Mouse (Mus musculus) midbrain, embryonic 11.5 days (tissue): ENCODE data around the gene Gdnf. TPM values are rescaled to one million over a fixed set of nuclear protein-coding genes. Genes with fewer than 3 reads are reported as not detected.

Experiments used
- ATAC-seq: fragments of 200-750 bp; cut with Nextera tagmentation; 2 replicates; pipeline ENCODE4 v1.8.0; 2017; ENCODE audit warnings: moderate TSS enrichment, moderate library complexity; ENCODE audit not compliant: low FRiP score
- DNase-seq: peaks from one replicate; pipeline ENCODE4 v3.0.0; 2015; ENCODE audit warnings: low spot score; ENCODE audit errors: missing footprints
- H3K27ac ChIP-seq: fragments of 300-500 bp; sonication (generic); 2 replicates; pipeline ENCODE4 v1.5.1; 2014; ENCODE audit warnings: low read depth, low read length
- H3K27me3 ChIP-seq: fragments of 300-500 bp; sonication (generic); 2 replicates; pipeline ENCODE4 v1.6.1; 2014; ENCODE audit warnings: mild to moderate bottlenecking, low read length, moderate library complexity, mixed read lengths; ENCODE audit not compliant: control insufficient read depth, insufficient read depth
- H3K36me3 ChIP-seq: fragments of 300-500 bp; sonication (generic); 2 replicates; pipeline ENCODE4 v1.6.1; 2014; ENCODE audit warnings: mild to moderate bottlenecking, low read length, moderate library complexity, mixed read lengths; ENCODE audit not compliant: control insufficient read depth, insufficient read depth
- H3K4me1 ChIP-seq: fragments of 300-500 bp; sonication (generic); 2 replicates; pipeline ENCODE4 v1.6.1; 2014; ENCODE audit warnings: low read length; ENCODE audit not compliant: control insufficient read depth, insufficient read depth
- H3K4me2 ChIP-seq: fragments of 300-500 bp; sonication (generic); 2 replicates; pipeline ENCODE4 v1.6.1; 2014; ENCODE audit warnings: mild to moderate bottlenecking, moderate library complexity
- H3K4me3 ChIP-seq: fragments of 300-500 bp; sonication (generic); 2 replicates; pipeline ENCODE4 v1.5.1; 2014; ENCODE audit warnings: low read depth, low read length
- H3K9ac ChIP-seq: fragments of 300-500 bp; sonication (generic); 2 replicates; pipeline ENCODE4 v1.6.1; 2014; ENCODE audit warnings: low read length
- H3K9me3 ChIP-seq: fragments of 300-500 bp; sonication (generic); 2 replicates; pipeline ENCODE4 v1.6.1; 2016; ENCODE audit warnings: low read length; ENCODE audit not compliant: control insufficient read depth
- WGBS: fragments of 180-500 bp; shearing (Covaris S2); extraction: QIAGEN DNeasy Blood & Tissue Kit; methylation state at CpG from one replicate; pipeline ENCODE4 v1.1.7; 2014; 5-methylcytosine and 5-hydroxymethylcytosine counted together
- polyA plus RNA-seq: library from polyadenylated mRNA; unstranded; fragments of >200 nt; fragmentation: Nextera tagmentation; extraction: Ambion mirVana; gene quantifications from 2 replicates; pipeline ENCODE4 v1.2.1, GENCODE M21; 2014

Gdnf gene
- polyA plus RNA-seq, 1 experiment from 2014 or later: 0.46 TPM

DNA sequence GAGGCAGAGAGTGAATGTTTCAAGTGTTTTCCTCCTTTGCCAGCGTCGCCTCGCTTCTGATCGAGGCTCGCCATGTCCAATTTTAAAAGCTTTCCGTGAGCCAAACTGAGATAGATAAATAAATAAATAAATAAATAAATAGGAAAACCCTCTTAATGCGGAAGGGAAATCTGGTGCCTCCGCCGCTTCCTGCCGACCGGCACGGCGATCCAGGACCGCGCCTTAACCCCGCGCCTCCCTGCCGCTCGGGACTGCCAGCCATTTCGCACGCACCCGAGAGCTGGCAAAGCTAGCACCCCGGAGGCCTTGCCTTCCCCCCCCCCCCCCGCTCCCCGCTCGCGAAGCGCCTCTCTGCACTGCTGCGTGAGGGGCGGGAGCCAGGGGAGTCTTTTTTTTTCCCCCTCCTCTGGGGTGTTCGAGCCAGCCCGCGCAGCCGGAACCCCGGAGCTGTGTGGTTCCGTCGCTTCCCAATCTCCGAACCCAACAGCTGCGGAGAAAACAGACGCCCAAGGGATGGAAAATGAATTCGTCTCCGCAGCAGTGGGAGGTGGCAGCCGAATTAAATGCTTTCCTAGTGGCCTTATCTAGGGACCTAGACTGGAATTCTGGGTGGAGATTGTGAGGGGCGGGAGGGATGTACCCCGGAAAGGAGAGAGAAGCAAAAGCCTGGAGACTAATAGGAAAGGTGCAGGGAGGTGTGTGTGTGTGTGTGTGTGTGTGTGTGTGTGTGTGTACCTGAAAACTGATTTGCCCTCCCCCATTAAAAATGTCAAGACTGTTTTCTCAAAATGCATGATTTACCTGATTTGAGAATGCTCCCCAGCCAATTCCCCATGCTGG lies 3.1 kb downstream of the Gdnf start:
- Histone ChIP-seq H3K27ac (no peak overlapping the region), H3K27me3 (peaks cover 83% of the 10 kb centered on the region), H3K9ac (peak overlapping the region; percentile 51), H3K36me3 (no peaks in the 10 kb centered on the region), H3K4me3 (peak overlapping the region; percentile 47), H3K4me2 (peak overlapping the region; percentile 78), H3K9me3 (no peaks in the 10 kb centered on the region), H3K4me1 (peaks cover 15% of the 10 kb centered on the region)
- ATAC-seq (0 out of 2 replicates have a peak, but pooled peaks have one; percentile 23), DNase-seq (peak; percentile 93)
- under 1% methylated on average over 44 of the region's 45 CpGs for WGBS

DNA sequence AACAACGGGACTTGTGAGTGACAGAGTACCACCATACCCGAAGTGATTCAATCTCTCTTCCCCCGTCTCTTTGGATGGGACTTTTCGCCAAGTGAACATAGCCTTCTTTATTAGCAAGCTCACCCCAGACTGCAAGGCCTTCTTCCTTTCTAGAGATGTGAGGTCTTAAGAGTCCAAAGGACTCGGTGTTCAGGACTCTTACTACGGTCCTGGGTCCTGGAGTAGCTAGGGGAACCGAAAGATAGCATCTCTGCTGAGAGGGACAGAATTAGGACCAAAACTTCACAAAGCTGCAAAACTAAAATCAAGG lies 3.7 kb downstream of the Gdnf start:
- Histone ChIP-seq H3K4me1 (peaks cover 15% of the 10 kb centered on the region), H3K27ac (no peak overlapping the region)
- peak; percentile 95 for DNase-seq

DNA sequence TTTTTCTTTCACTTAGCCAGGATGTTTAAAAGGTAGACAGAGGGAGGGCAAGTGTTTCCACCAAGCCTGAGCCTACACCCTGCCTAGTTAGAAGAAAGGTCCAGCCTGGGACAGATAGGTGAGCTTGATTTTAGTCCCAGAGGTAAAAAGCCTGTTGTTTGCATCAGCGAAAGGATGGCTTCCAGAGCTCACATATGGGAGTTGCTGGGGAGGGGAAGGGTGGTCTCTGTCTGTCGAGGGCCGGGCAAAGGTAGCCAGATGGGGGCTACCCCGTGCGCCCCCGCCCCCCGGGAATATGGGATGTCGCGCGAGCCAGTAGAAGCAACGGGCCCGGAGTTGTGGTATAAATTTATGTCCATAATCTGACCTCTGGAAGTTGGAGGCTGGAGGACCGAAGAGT lies 4.3 kb downstream of the Gdnf start:
- 3% methylated on average over 13 of the region's 13 CpGs for WGBS
- Histone ChIP-seq H3K9ac (no peak overlapping the region), H3K27ac (no peak overlapping the region), H3K9me3 (no peaks in the 10 kb centered on the region), H3K4me1 (peaks cover 15% of the 10 kb centered on the region), H3K27me3 (peaks cover 72% of the 10 kb centered on the region), H3K4me2 (peak overlapping the region; percentile 55; the same call in 1 of the 2 replicates), H3K36me3 (no peaks in the 10 kb centered on the region), H3K4me3 (peak overlapping the region; percentile 28)
- ATAC-seq (no peak), DNase-seq (peak; percentile 92)

More for the DNA sequence above, 3.7 kb downstream of the Gdnf start:
- H3K36me3 ChIP-seq: no peaks in the 10 kb centered on the region
- H3K9me3 ChIP-seq: no peaks in the 10 kb centered on the region
- H3K4me3 ChIP-seq: no peak overlapping the region
- H3K9ac ChIP-seq: no peak overlapping the region
- H3K4me2 ChIP-seq: peak overlapping the region; percentile 78; the same call in 1 of the 2 replicates
- no peak for ATAC-seq
- H3K27me3 ChIP-seq: peaks cover 77% of the 10 kb centered on the region
- WGBS: 4% methylated on average over 7 of the region's 7 CpGs

- H3K27ac ChIP-seq: no peak overlapping the region
- peak overlapping the region; percentile 55 for H3K4me2 ChIP-seq
- H3K27me3 ChIP-seq: peaks cover 66% of the 10 kb centered on the region
- no peaks in the 10 kb centered on the region for H3K36me3 ChIP-seq
- under 1% methylated on average over 35 of the region's 36 CpGs for WGBS
- H3K4me1 ChIP-seq: peaks cover 15% of the 10 kb centered on the region
- DNase-seq (peak; percentile 93), ATAC-seq (0 out of 2 replicates have a peak, but pooled peaks have one; percentile 20)
- peak overlapping the region; percentile 28 for H3K4me3 ChIP-seq
- peak overlapping the region; percentile 43 for H3K9ac ChIP-seq
- no peaks in the 10 kb centered on the region for H3K9me3 ChIP-seq
These were observed 4.9 kb downstream of the Gdnf start for GRCm38 (mm10) chr15:7815521-7815944.

DNA sequence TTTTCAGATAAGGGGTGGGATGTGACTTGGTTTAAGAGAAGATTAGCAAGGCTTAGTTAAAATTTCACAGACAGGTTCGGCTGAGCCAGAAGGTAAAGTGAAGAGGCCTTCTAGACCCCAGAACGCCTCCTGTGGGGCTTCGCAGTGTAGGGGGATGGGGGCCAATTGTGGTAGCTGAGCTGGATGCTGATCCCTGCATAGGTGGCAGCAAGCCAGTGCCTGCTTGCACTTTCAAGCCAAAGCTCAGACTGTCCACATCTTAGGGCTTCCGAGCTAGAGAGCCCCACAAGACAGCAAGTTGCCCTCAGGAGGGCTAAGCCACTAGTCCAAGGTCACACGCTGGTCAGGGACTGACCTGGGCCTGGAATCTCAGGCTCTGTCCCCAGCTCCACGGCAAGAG lies 13.2 kb downstream of the Gdnf start:
- WGBS: 68% methylated on average over 6 of the region's 6 CpGs
- ATAC-seq (no peak), DNase-seq (peak; percentile 59)
- Histone ChIP-seq H3K4me1 (no peaks in the 10 kb centered on the region), H3K4me2 (no peak overlapping the region), H3K9me3 (no peaks in the 10 kb centered on the region), H3K4me3 (no peak overlapping the region), H3K27ac (no peak overlapping the region), H3K36me3 (no peaks in the 10 kb centered on the region), H3K27me3 (no peaks in the 10 kb centered on the region; the same call in 1 of the 2 replicates), H3K9ac (no peak overlapping the region)

DNA sequence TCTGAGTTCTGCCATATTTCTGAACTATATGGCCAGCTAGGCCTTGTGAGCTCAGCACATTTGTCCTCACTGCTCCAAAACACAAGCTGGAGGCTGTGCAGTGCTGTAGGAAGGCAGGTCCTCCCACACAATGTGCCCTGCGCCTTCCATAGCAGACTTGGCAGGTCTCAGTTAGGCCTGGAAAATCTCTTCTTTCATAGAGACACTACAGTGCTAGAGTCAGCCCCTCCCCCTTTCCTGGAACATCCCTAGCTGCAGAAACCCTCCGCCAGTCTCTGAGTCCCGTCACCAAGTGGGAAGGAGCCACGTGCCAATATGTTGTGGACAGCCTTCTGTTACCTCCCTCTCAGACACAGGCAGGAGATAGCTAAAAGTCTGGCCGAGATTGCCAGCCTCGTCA lies 14.9 kb downstream of the Gdnf start:
- 59% methylated on average over 6 of the region's 6 CpGs for WGBS
- Histone ChIP-seq H3K4me2 (no peak overlapping the region), H3K4me3 (no peak overlapping the region), H3K4me1 (no peaks in the 10 kb centered on the region), H3K27ac (no peak overlapping the region), H3K9me3 (no peaks in the 10 kb centered on the region), H3K27me3 (no peaks in the 10 kb centered on the region), H3K9ac (no peak overlapping the region), H3K36me3 (no peaks in the 10 kb centered on the region)
- ATAC-seq: no peak
- DNase-seq: peak; percentile 80

DNA sequence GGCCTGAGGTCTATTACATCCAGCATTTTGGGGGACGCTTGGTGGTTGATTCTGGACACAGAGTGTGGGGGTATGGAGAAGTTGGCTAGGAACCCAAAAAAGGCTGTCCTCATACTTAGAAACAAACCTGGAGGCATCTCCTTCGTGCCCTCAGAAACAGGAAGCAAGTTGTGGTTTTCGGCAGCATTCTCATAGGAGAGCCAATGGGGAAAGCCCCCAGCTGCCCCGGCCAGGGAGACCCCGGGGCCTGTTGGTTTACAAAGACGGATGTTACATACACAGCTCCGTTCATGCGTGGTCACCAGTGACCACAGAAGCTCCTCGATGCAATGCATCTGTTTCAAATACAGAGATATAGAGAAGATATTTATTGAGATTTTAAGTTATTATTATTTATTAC lies 24.8 kb downstream of the Gdnf start:
- H3K4me1 ChIP-seq: no peaks in the 10 kb centered on the region
- no peak for ATAC-seq
- 91% methylated on average over 9 of the region's 9 CpGs for WGBS
- no peak overlapping the region for H3K9ac ChIP-seq
- H3K27me3 ChIP-seq: no peaks in the 10 kb centered on the region
- H3K4me3 ChIP-seq: no peak overlapping the region
- H3K4me2 ChIP-seq: no peak overlapping the region
- no peaks in the 10 kb centered on the region for H3K36me3 ChIP-seq
- H3K27ac ChIP-seq: no peak overlapping the region
- peak; percentile 41 for DNase-seq
- H3K9me3 ChIP-seq: no peaks in the 10 kb centered on the region

- Histone ChIP-seq H3K4me2 (no peak overlapping the region), H3K27me3 (no peaks in the 10 kb centered on the region), H3K27ac (no peak overlapping the region), H3K9ac (no peak overlapping the region), H3K4me1 (no peaks in the 10 kb centered on the region), H3K36me3 (no peaks in the 10 kb centered on the region), H3K9me3 (no peaks in the 10 kb centered on the region), H3K4me3 (no peak overlapping the region)
- 89% methylated on average over 8 of the region's 8 CpGs for WGBS
- ATAC-seq: no peak
- peak; percentile 71 for DNase-seq
These were observed 27.6 kb downstream of the Gdnf start for GRCm38 (mm10) chr15:7838060-7838920.

DNA sequence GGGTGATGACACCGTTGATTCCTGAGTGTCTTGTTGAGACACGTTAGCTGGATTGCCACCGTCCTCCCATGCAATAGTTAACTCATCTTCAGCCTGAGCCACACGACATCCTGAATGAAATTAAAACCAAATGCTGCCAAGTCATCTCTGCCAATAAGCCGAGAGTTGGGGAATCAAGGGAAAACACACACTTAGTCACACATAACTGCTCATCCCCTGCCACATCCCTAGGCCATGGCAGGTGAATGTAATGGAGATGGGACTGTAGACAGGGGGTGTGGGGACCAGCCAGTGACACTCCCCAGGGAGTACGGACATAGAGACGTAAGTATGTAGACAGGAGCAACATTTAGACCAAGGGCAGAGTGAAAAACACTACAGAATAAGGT lies 28.3 kb downstream of the Gdnf start:
- ATAC-seq (no peak), DNase-seq (peak; percentile 39)
- Histone ChIP-seq H3K4me3 (no peak overlapping the region), H3K9me3 (no peaks in the 10 kb centered on the region), H3K27ac (no peak overlapping the region), H3K27me3 (no peaks in the 10 kb centered on the region), H3K4me2 (no peak overlapping the region), H3K4me1 (no peaks in the 10 kb centered on the region), H3K36me3 (no peaks in the 10 kb centered on the region), H3K9ac (no peak overlapping the region)
- 82% methylated on average over 7 of the region's 7 CpGs for WGBS
